Mouse (Mus musculus) ES-E14 (cell line): ENCODE measurements around the gene Slc45a3. TPM values are rescaled to one million over a fixed set of nuclear protein-coding genes. Genes with fewer than 3 reads are reported as not detected.

Source experiments
- DNase-seq: peaks from one replicate; pipeline ENCODE4 v3.0.0-alpha.2; 2013; ENCODE audit warnings: low read depth, low spot score
- H3K27ac ChIP-seq: 2 replicates; pipeline ENCODE4 v1.5.1; 2012; ENCODE audit warnings: low read depth, mild to moderate bottlenecking, low read length, moderate library complexity, mixed read lengths; ENCODE audit not compliant: poor library complexity, insufficient read depth, severe bottlenecking
- H3K36me3 ChIP-seq: 2 replicates; pipeline ENCODE4 v1.6.1; 2012; ENCODE audit warnings: mild to moderate bottlenecking, low read length, moderate library complexity, mixed read lengths; ENCODE audit not compliant: control insufficient read depth, poor library complexity, insufficient read depth, severe bottlenecking
- H3K4me1 ChIP-seq, 2 experiments: fragments of 150-350 bp in 1 of 2; sonication (generic) in 1 of 2; 2 replicates each; pipeline ENCODE4 v1.6.1; 2012; ENCODE audit warnings: low read length in 2 of 2, mild to moderate bottlenecking in 1 of 2, mixed read lengths in 1 of 2; ENCODE audit not compliant: control insufficient read depth in 2 of 2, insufficient read depth in 2 of 2, poor library complexity in 1 of 2
- H3K4me3 ChIP-seq, 2 experiments: fragments of 150-350 bp in 1 of 2; sonication (generic) in 1 of 2; 2 replicates each; pipeline ENCODE4 v1.5.1; 2012; ENCODE audit warnings: low read length in 2 of 2, low read depth in 1 of 2, mild to moderate bottlenecking in 1 of 2, mixed read lengths in 1 of 2; ENCODE audit not compliant: insufficient read depth in 1 of 2, poor library complexity in 1 of 2, severe bottlenecking in 1 of 2
- H3K9ac ChIP-seq: 2 replicates; pipeline ENCODE4 v1.6.1; 2012; ENCODE audit warnings: low read depth, mild to moderate bottlenecking, low read length, mixed read lengths; ENCODE audit not compliant: poor library complexity, insufficient read depth, severe bottlenecking
- H3K9me3 ChIP-seq: fragments of 150-350 bp; sonication (generic); 2 replicates; pipeline ENCODE4 v1.6.1; 2012; ENCODE audit warnings: low read depth, mild to moderate bottlenecking, low read length; ENCODE audit not compliant: control insufficient read depth, insufficient read depth
- CHD2 ChIP-seq: IDR thresholded peaks from 2 replicates; pipeline ENCODE4 v1.6.1; 2014; ENCODE audit warnings: mild to moderate bottlenecking, low read depth, low read length, inconsistent platforms
- HCFC1 ChIP-seq: IDR thresholded peaks from 2 replicates; pipeline ENCODE4 v1.6.1; 2012; ENCODE audit warnings: low read length, inconsistent platforms, borderline replicate concordance; ENCODE audit not compliant: insufficient read depth
- MAFK ChIP-seq: IDR thresholded peaks from 2 replicates; pipeline ENCODE4 v1.6.1; 2014; ENCODE audit warnings: mild to moderate bottlenecking, low read depth, low read length, inconsistent platforms; ENCODE audit not compliant: insufficient read depth
- ZC3H11A ChIP-seq: IDR thresholded peaks from 2 replicates; pipeline ENCODE4 v1.6.1; 2012; ENCODE audit warnings: low read depth, mild to moderate bottlenecking, inconsistent platforms, low read length, borderline replicate concordance
- ZNF384 ChIP-seq: IDR thresholded peaks from 2 replicates; pipeline ENCODE4 v1.6.1; 2012; ENCODE audit warnings: low read depth, low read length, inconsistent platforms
- in situ Hi-C, 2 experiments: fragments of 600-800 bp; cut with MboI; formaldehyde crosslinking; loops; one replicate each; pipeline ENCODE4 v1.15.1; 2025; ENCODE audit warnings: low sequenced_read_pairs in 2 of 2, inconsistent platforms in 1 of 2; ENCODE audit not compliant: unreplicated experiment in 2 of 2
- total RNA-seq: library from RNA; depleted of rRNA; stranded (reverse); fragments of 300-350 nt; gene quantifications from 2 replicates; pipeline ENCODE4 v1.2.3, GENCODE M21; 2012

Gene Slc45a3
- total RNA-seq, 1 experiment, result 6.0 TPM

DNA sequence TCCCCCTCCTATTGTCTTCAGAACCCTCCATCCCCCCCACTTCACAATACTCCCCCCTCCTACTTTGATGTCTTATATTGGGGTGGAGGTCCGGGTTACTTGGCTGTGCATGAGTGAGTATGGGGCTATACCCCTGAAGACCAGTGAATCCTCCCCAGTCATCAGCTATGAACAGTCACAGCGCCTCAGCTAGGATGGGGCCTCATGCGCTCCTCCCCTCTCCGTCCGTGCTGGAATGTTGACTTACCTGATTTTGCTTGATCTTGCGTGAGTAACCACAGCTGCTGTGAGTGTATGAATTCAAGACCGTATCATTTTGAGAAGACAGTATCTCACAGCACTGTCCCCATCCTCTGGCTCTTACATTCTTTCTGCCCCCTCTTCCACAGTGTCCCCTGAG is 57.1 kb downstream of the Slc45a3 start:
- peaks cover 35% of the 10 kb centered on the region for H3K36me3 ChIP-seq
- TF ChIP-seq ZNF384, result no peak
- no peak for TF ChIP-seq HCFC1
- TF ChIP-seq MAFK, result no peak
- TF ChIP-seq CHD2, result no peak
- TF ChIP-seq ZC3H11A, result no peak

DNA sequence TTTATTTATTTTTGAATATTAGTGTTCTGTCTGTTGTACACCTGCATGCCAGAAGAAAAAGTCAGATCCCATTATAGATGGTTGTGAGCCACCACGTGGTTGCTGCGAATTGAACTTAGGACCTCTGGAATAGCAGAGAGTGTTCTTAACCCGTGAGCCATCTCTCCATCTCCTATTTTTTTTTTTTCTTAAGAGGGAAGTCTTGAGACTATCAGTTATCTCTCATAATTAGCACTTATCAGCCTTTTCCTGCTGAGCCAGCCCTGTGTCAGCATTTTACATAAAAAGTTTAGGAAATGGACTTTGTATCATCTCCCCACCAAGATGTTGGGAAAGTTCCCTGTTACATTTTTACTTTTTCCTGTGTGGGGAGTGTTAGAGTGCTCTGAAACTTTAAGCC is 59.3 kb downstream of the Slc45a3 start:
- TF ChIP-seq CHD2 (no peak), HCFC1 (no peak), ZC3H11A (no peak), ZNF384 (no peak), MAFK (no peak)
- DNase-seq, result no peak
- H3K36me3 ChIP-seq, result peaks cover 37% of the 10 kb centered on the region
- H3K4me1 ChIP-seq, result no peaks in the 10 kb centered on the region
- no peak overlapping the region for H3K9ac ChIP-seq
- H3K4me3 ChIP-seq, result no peak overlapping the region
- in situ Hi-C loops, result no loop called here
- no peaks in the 10 kb centered on the region for H3K9me3 ChIP-seq
- no peak overlapping the region for H3K27ac ChIP-seq

More for the DNA sequence above, 57.1 kb downstream of the Slc45a3 start:
- Histone ChIP-seq H3K27ac (no peak overlapping the region), H3K4me1 (no peaks in the 10 kb centered on the region), H3K9me3 (no peaks in the 10 kb centered on the region), H3K4me3 (no peak overlapping the region), H3K9ac (no peak overlapping the region)
- in situ Hi-C loops, result no loop called here
- no peak for DNase-seq

DNA sequence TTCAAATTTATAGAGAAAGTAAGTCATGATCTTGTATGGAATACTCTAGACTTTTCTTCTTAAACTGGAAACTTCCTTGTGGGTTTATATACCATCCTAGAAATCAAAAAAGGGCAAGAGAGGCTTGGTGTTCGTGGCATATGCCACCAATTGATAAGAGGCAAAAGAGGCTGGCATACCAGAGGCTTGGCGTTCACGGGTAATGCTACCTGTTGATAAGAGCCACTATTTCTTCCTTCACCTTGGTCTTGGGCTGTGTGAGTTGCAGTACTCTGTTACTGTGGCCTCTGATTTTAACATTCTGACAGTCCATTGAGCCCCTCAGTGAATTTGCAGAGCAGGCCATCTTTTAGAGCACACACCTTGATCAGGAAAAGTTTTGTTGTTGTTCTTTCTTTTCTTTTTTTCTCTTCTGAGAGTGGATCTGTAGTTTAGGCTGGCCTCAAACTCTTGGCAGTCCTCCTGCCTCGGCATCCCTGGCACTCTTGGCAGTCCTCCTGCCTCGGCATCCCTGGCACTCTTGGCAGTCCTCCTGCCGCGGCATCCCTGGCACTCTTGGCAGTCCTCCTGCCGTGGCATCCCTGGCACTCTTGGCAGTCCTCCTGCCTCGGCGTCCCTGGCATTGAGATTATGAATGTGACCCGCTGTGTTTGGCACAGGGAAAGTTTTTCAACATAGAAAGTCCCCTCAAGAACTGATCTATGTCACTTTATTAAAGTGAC is 64.3 kb downstream of the Slc45a3 start:
- in situ Hi-C loops, result no loop called here
- H3K4me3 ChIP-seq, result no peak overlapping the region
- TF ChIP-seq ZC3H11A (no peak), HCFC1 (no peak), ZNF384 (no peak), MAFK (no peak), CHD2 (no peak)
- H3K9me3 ChIP-seq, result no peaks in the 10 kb centered on the region
- no peaks in the 10 kb centered on the region for H3K4me1 ChIP-seq
- DNase-seq, result no peak
- H3K9ac ChIP-seq, result no peak overlapping the region
- H3K27ac ChIP-seq, result no peak overlapping the region
- H3K36me3 ChIP-seq, result peaks cover 21% of the 10 kb centered on the region

DNA sequence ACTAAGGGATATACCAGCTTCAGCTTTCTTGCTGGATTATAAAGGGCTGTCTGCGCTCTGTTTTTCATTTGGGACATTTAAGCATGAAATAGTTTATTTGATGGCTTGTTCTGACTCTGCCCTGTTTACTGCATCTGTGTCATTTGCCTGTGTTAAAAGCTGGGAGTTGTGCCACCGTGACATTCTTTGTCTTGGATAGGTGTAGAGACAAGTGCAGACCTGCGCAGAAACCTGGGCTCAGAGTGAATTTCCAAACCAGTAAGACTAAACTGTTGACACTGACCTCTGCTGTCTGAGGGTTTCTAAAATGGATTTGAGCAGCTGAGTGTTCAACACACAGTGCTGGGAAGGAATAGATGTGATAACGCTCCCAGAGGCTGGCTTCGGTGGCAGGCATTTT is 65.2 kb downstream of the Slc45a3 start:
- Histone ChIP-seq H3K4me1 (no peaks in the 10 kb centered on the region), H3K4me3 (no peak overlapping the region), H3K27ac (no peak overlapping the region), H3K36me3 (peaks cover 22% of the 10 kb centered on the region), H3K9me3 (no peaks in the 10 kb centered on the region), H3K9ac (no peak overlapping the region)
- in situ Hi-C loops, result no loop called here
- TF ChIP-seq MAFK (no peak), ZC3H11A (no peak), ZNF384 (no peak), CHD2 (no peak), HCFC1 (no peak)
- no peak for DNase-seq

DNA sequence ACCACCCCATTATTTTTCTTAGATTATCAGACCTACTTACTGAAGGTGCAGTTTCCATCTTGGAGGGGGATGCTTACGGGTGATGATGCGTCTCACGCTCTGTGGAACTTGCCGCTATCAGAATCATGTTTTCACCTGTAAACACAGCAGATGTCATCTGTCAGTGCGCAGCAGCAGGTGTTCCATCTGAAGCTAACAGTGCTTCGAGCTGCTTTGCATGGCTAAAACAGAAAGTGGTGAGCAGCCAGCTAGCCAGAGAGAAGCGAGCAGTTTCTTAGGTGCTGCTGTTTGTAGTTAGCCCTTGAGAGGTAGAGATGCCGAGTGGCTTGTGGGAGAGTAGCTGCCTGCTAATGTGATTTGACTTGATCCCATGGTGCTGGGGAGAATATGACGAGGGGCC is 65.6 kb downstream of the Slc45a3 start:
- Histone ChIP-seq H3K9me3 (no peaks in the 10 kb centered on the region), H3K36me3 (peaks cover 17% of the 10 kb centered on the region), H3K4me1 (no peaks in the 10 kb centered on the region), H3K4me3 (no peak overlapping the region), H3K27ac (no peak overlapping the region), H3K9ac (no peak overlapping the region)
- no peak for TF ChIP-seq ZC3H11A
- no peak for TF ChIP-seq MAFK
- no peak for TF ChIP-seq ZNF384
- no peak for TF ChIP-seq HCFC1
- in situ Hi-C loops, result no loop called here
- no peak for DNase-seq
